Mouse (Mus musculus): ENCODE data around the gene Kctd10. TPM values are rescaled to one million over a fixed set of nuclear protein-coding genes. Genes with fewer than 3 reads are reported as not detected.

Kctd10 gene
- polyA plus RNA-seq (2014; fragmentation: Illumina TruSeq; extraction: RNeasy Lipid Tissue Mini Kit (QIAGEN cat#74804)): 53.8 TPM

GRCm38 (mm10) chr5:114380209-114381012, at the start of gene Kctd10, which contains the start of gene Ube3b:
Gene Kctd10 (minus strand): TSS chr5:114380508.
Gene Ube3b (plus strand): TSS chr5:114380607.

Other genes starting within 250 kb of the Kctd10 start
- gene Acacb, start 234.0 kb downstream of the Kctd10 start, polyA plus RNA-seq (2014; fragmentation: Illumina TruSeq; extraction: RNeasy Lipid Tissue Mini Kit (QIAGEN cat#74804)): 1.4 TPM
- not detected for gene Foxn4, start 106.7 kb downstream of the Kctd10 start, polyA plus RNA-seq (2014; fragmentation: Illumina TruSeq; extraction: RNeasy Lipid Tissue Mini Kit (QIAGEN cat#74804))
- gene Myo1h, start 91.3 kb downstream of the Kctd10 start, polyA plus RNA-seq (2014; fragmentation: Illumina TruSeq; extraction: RNeasy Lipid Tissue Mini Kit (QIAGEN cat#74804)): 0.37 TPM
- 4.0 TPM for gene Ube3b, start 99 bp upstream of the Kctd10 start, polyA plus RNA-seq (2014; fragmentation: Illumina TruSeq; extraction: RNeasy Lipid Tissue Mini Kit (QIAGEN cat#74804))
- gene Mmab, start 63.6 kb upstream of the Kctd10 start, polyA plus RNA-seq (2014; fragmentation: Illumina TruSeq; extraction: RNeasy Lipid Tissue Mini Kit (QIAGEN cat#74804)): 5.0 TPM
- 0.17 TPM for gene Mvk, start 63.8 kb upstream of the Kctd10 start, polyA plus RNA-seq (2014; fragmentation: Illumina TruSeq; extraction: RNeasy Lipid Tissue Mini Kit (QIAGEN cat#74804))
- 3.7 TPM for gene Fam222a, start 187.5 kb upstream of the Kctd10 start, polyA plus RNA-seq (2014; fragmentation: Illumina TruSeq; extraction: RNeasy Lipid Tissue Mini Kit (QIAGEN cat#74804))